Mouse (Mus musculus) layer of hippocampus, adult 8-10 months (tissue): ENCODE measurements around the gene Surf6. TPM values are rescaled to one million over a fixed set of nuclear protein-coding genes. Genes with fewer than 3 reads are reported as not detected.

Experiments
- total RNA-seq, 4 experiments: library from RNA; stranded (reverse); gene quantifications; 2 replicates each; pipeline ENCODE4 v1.2.4; 2022

The Surf6 gene
- total RNA-seq, 4 experiments from 2014 or later = 21.4 to 29.3 (median 22.9) TPM

Other genes with a start within 250 kb of the Surf6 start
- not detected for gene Lcn4, start 231.6 kb downstream of the Surf6 start, total RNA-seq
- gene Abo, start 37.9 kb downstream of the Surf6 start, total RNA-seq = not detected
- 10 to 100 TPM; 42.5 to 48.9 (median 47.4) TPM for gene Med22, start 7.8 kb upstream of the Surf6 start, total RNA-seq
- gene Rpl7a, start 7.9 kb upstream of the Surf6 start, total RNA-seq = 100 to 1,000 TPM; 201 to 291 (median 240) TPM
- gene Surf2, start 13.5 kb upstream of the Surf6 start, total RNA-seq = 10 to 100 TPM; 36.2 to 42.4 (median 37.7) TPM
- 100 to 1,000 TPM; 102 to 124 (median 112) TPM for gene Surf1, start 13.7 kb upstream of the Surf6 start, total RNA-seq
- gene Surf4, start 31.0 kb upstream of the Surf6 start, total RNA-seq = 10 to 100 TPM; 50.4 to 57.6 (median 55.9) TPM
- under 1 TPM in 3 of 4 experiments, not detected in 1; 0.34 to 1.00 (median 0.35) TPM for gene Stkld1, start 31.2 kb upstream of the Surf6 start, total RNA-seq
- gene Rexo4, start 61.5 kb upstream of the Surf6 start, total RNA-seq = 10 to 100 TPM; 55.6 to 67.6 (median 59.5) TPM
- gene Adamts13, start 70.5 kb upstream of the Surf6 start, total RNA-seq = 1 to 10 TPM; 1.4 to 4.9 (median 2.1) TPM
- 10 to 100 TPM; 40.2 to 46.8 (median 42.0) TPM for gene Cacfd1, start 107.0 kb upstream of the Surf6 start, total RNA-seq
- gene Slc2a6, start 125.1 kb upstream of the Surf6 start, total RNA-seq = 10 to 100 TPM; 33.6 to 37.1 (median 34.4) TPM
- gene Mymk, start 169.3 kb upstream of the Surf6 start, total RNA-seq = 1 to 10 TPM in 3 of 4 experiments, under 1 TPM in 1; 0.54 to 2.7 (median 1.7) TPM
- 10 to 100 TPM in 2 of 4 experiments, 1 to 10 TPM in 2; 8.9 to 13.8 (median 11.1) TPM for gene Adamtsl2, start 176.5 kb upstream of the Surf6 start, total RNA-seq
- 100 to 1,000 TPM in 2 of 4 experiments, 10 to 100 TPM in 2; 87.0 to 124 (median 100) TPM for gene Fam163b, start 239.6 kb upstream of the Surf6 start, total RNA-seq